Mouse (Mus musculus): Measurements from ENCODE around the gene Borcs6.

GRCm38 (mm10) chr11:69070093-69070492, 10.6 kb downstream of the Borcs6 start:
- no peak for TF ChIP-seq CTCF (IDR thresholded peaks at IDR 0.05; ENCODE audit: borderline replicate concordance, extremely low read depth, insufficient read depth, insufficient read length)
- no peak for TF ChIP-seq POLR2A (IDR thresholded peaks at IDR 0.05; ENCODE audit: borderline replicate concordance, extremely low read depth, insufficient read depth, insufficient read length, poor library complexity, severe bottlenecking)

Data from brain, embryonic 14.5 days (tissue).